Mouse (Mus musculus) embryo, embryonic 10 days (tissue): ENCODE measurements around the gene C2cd2l.

ENCODE experiments used
- DNase-seq: peaks from one replicate; pipeline ENCODE4 v3.0.0-alpha.2; 2015; ENCODE audit warnings: low spot score

The C2cd2l gene

GRCm38 (mm10) chr9:44266478-44267226 lies 53.4 kb downstream of the C2cd2l start:
- DNase-seq = no peak

- no peak for DNase-seq
Measured at GRCm38 (mm10) chr9:44261388-44261787, 58.7 kb downstream of the C2cd2l start.
